Mouse (Mus musculus) CH12.LX (cell line): ENCODE results near the gene Ccl11.

ENCODE experiments used
- CTCF ChIP-seq, 2 experiments: IDR thresholded peaks in 1 of 2; conservative IDR thresholded peaks in 1 of 2; 2 replicates each; pipeline ENCODE4 v1.5.1; 2011 to 2012; ENCODE audit warnings: low read depth in 2 of 2, low read length in 2 of 2, improper control_type of control experiment in 1 of 2, inconsistent platforms in 1 of 2, mild to moderate bottlenecking in 1 of 2, moderate library complexity in 1 of 2
- ETS1 ChIP-seq: conservative IDR thresholded peaks from 2 replicates; pipeline ENCODE4 v1.6.1; 2012; ENCODE audit warnings: low read depth, mild to moderate bottlenecking, inconsistent platforms, low read length, improper control_type of control experiment, moderate library complexity
- GABPA ChIP-seq: IDR thresholded peaks from 2 replicates; pipeline ENCODE4 v1.6.1; 2012; ENCODE audit warnings: low read depth, low read length, improper control_type of control experiment, inconsistent platforms; ENCODE audit not compliant: insufficient replicate concordance
- HCFC1 ChIP-seq: IDR thresholded peaks from 2 replicates; pipeline ENCODE4 v1.6.1; 2012; ENCODE audit warnings: low read depth, mild to moderate bottlenecking, inconsistent platforms, low read length, improper control_type of control experiment
- MEF2A ChIP-seq: IDR thresholded peaks from 2 replicates; pipeline ENCODE4 v1.6.1; 2014; ENCODE audit warnings: low read depth, mild to moderate bottlenecking, inconsistent platforms, low read length, improper control_type of control experiment, borderline replicate concordance
- NELFE ChIP-seq: IDR thresholded peaks from 2 replicates; pipeline ENCODE4 v1.6.1; 2011; ENCODE audit warnings: low read depth, low read length, improper control_type of control experiment
- POLR2A ChIP-seq: IDR thresholded peaks from 2 replicates; pipeline ENCODE4 v1.6.1; 2011; ENCODE audit warnings: low read depth, mild to moderate bottlenecking, improper control_type of control experiment, low read length
- TCF12 ChIP-seq: IDR thresholded peaks from 2 replicates; pipeline ENCODE4 v1.6.1; 2014; ENCODE audit warnings: low read depth, mild to moderate bottlenecking, inconsistent platforms, low read length, improper control_type of control experiment

- TF ChIP-seq GABPA (no peak), ETS1 (no peak), POLR2A (no peak), NELFE (no peak), TCF12 (no peak), HCFC1 (no peak), MEF2A (no peak), CTCF (conservative IDR thresholded peaks at IDR 0.05 in 1 of 2, IDR thresholded peaks at IDR 0.05 in 1 of 2; ENCODE audit: low read depth in 2 of 2, low read length in 2 of 2) (no peak)
Observed at GRCm38 (mm10) chr11:82032136-82032535, 25.5 kb upstream of the Ccl11 start.
